Mouse (Mus musculus): ENCODE data around the gene Elmo2.

Elmo2 gene

DNA sequence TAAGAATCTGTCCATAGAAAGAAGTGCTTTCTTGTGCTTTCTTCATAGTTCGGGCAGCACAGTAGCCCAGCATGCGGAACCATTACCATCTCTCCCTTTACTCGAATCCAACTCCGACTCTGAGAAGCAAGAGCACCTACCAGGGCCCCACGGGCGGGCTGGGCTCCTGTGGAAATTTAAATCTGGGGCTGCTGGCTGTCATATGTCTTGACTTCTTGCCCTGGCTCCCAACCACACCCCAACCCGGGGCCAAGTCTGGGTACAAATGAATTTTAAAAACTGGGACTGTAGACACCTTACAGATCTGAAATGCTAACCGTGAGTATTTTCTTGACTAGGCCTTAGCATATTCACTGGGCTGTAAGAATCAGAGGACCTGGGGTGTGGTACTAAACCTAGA lies 73.0 kb downstream of the Elmo2 start:
- DNase-seq: no peak

DNA sequence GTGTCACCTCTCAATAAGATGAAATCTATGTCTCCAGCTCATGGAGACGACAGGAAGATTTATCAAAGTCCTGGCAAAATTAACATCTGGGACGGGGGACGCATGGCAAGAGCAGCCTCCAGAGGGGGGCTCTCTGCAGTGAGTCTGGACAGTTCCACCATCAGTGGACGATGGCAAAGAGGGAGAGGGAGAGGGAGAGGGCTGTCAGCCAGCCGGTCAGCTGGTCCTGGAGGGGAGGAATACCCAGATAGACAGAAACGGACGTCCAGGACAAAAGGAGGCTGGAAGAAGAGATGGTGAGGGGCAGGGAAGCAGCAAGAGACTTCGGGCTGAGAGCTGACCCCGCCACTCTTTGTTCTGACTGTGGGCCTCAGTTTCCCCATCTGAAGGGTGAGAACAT lies 73.5 kb downstream of the Elmo2 start:
- no peak for DNase-seq

DNA sequence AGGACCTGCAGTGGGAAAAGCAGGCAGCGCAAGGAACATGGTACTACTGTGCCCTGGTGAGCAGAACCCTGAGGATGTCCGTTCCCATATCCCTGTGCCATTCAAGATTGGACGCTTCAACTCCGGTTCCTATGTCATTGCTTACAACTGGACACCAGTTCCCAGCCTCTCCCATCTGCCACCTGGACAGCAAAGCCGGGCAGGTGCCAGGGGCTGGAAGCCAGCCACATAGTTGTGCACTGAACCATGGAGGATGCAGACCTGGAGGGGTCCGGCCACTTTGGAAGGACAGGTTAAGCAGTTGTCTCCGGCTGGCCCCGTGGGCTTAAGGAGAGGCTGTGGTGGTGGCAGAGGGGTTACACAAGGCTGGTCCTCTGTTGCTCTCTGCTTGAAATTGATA lies 73.9 kb downstream of the Elmo2 start:
- no peak for DNase-seq

DNA sequence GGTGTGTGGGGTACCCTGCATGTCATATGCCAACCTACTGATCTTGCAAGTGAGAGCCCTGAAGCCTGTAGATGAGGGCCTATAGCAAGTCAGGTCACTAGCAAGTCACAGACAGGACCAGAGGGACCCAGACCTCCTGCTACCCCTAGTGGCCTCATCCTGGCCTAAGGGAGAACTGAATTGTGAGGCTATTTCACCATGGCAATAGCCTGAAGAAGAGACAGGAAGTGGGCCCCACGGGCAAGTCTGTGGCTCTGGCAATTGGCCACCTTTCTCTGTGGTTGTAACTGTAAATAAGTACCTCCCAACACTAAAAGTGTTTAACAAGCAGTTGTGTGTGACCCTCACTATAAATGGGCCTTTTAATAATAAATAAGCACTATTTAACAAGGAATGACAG lies 75.4 kb downstream of the Elmo2 start:
- DNase-seq: peak; percentile 25

DNA sequence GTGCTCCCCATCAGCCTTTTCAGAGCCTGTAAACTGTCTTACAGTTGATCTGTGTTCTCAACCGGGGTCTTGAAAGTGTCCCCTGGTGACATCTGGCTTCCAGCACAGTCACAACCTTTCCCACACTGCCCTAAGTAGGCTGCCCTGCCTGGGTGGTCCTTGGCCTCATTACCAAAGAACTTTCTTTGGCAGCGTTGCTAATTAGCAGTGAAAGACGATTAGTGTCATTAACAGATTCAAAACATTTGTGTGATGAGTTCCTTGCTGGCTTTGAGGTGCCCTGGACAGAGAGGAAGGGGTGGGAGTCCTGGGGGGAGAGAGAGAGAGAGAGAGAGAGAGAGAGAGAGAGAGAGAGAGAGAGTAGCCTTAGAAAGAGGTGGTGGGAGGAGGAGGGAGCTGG lies 77.3 kb downstream of the Elmo2 start:
- no peak for DNase-seq

DNA sequence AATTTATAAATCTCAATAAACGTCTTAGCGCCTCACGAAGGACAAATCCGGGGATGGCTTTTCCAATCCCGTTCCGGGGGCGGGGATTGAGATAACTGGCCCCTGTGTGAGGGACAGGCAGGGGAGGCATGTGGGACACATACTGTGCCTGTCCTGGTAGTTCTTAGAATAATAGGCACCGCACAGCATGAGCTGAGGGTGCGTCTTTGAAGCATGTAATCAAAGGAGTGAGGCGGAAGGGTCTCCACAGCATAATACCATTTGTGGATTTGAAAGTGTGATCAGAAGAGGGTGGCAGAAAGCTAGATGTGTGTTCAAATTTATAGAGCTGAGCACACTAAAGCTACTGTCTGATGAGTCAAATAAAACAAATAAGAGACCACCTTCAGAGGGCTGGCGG lies 79.9 kb downstream of the Elmo2 start:
- DNase-seq: no peak

DNA sequence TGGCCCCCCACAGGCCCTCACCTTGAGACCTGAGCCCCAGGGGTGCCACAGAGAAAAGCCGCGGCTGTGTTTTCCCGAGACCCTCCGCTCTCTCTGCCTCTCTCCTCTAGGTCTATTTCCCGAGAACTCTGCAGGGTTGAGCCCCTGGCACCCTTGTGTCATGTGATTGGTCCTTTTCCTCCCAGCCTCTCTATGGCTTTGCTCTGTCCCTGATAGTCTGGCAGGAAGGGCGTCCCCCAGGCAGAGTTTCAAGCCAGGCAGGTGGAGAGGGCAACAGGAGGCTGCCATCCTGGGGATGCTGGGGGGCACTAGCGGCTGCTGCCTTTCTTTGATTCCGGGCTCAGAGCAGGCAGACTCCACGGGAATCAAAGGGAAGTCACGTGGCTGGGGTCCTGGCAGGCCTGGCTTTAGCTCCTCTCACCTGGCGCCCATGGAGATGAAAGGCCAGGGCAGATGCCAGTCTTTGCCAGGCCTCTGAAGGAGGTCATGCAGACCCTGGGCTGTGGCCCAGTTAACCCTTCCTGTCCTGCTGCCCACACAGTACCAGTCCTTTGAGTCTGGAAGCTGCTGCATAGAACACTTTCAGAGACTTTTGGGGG lies 83.1 kb downstream of the Elmo2 start:
- DNase-seq: no peak

DNA sequence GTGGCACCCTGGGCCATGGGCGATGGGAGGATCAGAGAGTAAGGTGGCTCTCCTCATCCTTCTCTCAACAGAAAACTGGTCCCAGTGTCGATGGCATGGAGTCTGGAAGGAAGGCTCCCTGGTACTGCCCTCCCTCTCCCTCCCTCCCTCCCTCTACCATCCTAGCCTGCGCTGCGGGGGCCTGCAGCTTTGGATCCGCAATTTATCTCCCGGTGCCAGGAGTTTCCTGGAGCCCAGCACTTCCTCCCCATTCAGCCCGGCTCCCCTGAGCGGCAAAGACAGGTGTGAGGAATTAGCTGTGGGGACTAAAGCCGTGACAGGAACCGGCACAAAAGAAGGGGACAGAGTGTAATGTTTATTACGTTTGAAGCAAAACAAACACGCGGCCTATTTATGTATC lies 83.7 kb downstream of the Elmo2 start:
- DNase-seq: no peak

DNA sequence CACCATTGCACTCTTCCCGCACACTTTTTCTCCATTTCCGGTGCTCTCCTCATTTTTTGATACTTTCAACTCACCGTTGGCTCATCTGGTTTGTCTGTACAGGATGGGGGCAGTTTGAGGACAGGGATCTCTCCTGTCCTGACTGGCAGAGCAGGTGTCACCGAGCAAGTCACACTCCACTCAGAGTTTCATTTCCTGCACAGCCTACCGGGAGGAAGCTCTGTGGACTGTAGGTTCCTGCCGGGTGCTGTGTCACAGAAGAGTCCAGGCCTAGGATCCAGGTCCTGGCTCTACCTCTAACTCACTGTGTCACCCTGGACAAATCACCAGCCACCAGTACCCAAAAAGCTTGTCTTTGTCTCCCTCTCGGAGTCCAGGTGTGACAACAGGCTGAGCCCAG lies 84.5 kb downstream of the Elmo2 start:
- DNase-seq: no peak

DNA sequence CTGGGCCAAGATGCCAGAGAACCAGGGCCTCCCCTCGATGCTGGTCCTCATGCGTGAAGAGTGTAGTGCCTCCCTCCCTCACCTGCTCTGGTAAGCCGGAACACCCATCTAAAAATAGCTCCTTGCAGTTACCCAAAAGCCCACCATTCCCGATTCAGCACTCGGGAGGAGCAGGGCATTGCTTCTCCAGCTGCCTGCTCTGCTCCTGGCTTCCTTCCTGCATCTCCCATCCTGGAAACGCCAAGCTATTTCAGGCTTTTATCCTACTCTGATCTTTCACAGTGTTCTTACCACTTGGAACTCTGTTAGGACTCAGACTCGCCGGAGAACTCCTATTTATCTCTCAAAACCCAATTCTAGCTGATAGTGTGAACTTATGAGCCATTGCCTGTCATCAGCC lies 85.9 kb downstream of the Elmo2 start:
- no peak for DNase-seq

DNA sequence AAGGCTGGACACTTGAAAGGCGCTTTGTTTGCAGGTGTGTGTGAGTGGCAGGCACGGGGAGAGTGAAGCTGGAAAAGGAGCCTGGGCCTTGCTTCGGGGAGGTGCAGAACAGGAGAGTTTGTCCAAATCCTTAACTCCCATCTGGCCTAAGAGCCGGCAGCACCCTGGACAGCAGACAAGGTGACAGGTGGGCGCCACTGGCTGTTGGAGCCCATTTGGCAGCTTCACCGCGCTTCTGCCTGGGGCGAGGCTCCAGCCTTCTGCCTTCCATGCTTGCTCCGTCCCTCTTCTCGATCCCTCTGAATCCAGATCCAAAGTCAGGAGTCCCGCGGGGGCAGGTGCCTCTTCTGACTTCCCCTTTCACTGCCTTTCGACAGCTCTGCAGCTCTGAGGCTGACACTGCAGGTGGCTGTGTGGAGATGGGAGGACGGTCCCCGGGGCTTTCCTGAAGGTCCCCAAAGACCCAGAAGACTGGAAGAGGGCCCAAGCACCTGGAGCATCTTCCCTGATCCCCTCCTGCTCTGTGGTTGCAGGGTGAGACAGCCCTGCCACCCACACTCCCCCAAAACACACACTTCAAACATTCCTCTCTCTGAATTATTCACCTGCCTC lies 86.6 kb downstream of the Elmo2 start:
- no peak for DNase-seq

DNA sequence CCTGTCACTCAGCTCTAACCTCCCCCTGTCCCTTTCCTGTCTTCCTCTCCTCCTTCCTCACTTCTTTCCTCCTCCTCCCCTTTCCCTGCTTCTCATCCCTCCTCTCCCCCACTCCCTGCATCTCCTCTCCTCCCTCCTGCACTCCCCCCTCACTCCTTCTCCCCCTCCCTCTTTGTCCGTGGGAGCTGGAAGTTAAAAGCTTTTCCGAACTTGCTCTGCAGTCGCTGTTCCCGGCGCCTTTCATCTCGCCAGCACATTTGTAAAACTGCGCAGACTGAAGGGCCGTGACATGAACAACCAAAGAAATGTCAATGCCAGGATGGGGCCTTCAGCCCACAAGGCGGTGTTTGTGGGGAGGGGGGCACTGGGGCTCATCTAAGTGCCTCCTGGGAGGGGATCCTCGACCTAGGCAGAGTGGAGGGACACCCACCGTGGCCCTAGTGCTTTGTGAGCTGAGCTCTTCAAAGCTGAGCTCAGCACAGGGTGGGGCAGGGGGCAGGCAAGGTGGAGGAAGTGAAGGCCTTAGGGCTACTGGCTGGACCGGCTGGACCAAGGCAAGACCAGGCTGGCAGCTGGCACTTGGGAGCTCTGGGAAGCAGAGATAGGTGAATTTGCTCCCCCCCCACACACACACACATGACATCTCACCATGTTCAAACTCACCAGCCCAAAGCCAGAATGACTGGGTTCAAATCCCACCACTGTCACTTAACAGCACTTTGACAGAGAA lies 87.7 kb downstream of the Elmo2 start:
- DNase-seq: no peak

All from lung, postnatal 36 days (tissue).